Mouse (Mus musculus) spleen, adult 12 weeks (tissue): ENCODE measurements around the gene Tfpi.
"Not testable (repeated sequence)": the region's sequence is repeated elsewhere in the genome, so short reads cannot be mapped to it uniquely, and the experiment has no call there.

Experiments used
- DNase-seq: peaks from one replicate; pipeline ENCODE4 v3.0.0; 2022; ENCODE audit warnings: low spot score

The Tfpi gene

DNA sequence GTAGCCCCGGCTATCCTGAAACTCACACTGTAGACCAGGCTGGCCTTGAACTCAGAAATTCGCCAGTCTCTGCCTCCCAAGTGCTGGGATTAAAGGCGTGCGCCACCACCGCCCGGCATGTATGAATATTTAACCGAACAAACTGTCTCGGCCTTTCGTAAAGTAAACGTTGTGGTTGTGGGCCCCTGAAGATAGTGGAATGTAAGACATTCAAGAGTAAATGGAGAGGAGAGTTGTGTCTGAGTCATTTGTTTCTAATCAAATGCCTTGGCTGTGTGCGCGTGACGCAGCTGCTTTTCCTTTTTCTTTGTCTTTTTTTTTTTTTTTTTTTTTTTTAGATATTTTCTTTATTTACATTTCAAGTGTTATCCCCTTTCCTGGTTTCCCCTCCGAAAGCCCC is 88.0 kb downstream of the Tfpi start:
- not testable (repeated sequence) for DNase-seq

DNA sequence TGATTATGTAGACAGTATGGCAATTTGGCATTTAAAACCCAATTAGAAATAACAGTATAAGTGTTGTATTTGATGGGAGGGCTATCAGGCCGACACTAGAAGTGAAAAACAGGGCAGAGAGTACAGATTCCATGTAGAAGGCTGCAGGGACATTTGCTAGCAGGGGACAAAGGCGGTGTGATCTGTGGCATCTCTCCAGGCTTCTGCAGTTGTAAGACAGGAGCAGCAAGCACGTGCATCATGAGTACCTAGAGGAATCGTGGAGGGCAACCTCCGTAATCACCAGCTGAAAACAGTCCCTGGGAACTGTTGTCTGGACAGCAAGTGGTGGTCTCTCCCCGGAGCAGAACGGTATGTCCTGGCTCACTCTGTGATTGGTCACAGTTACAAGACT is 88.6 kb downstream of the Tfpi start:
- DNase-seq: no peak

DNA sequence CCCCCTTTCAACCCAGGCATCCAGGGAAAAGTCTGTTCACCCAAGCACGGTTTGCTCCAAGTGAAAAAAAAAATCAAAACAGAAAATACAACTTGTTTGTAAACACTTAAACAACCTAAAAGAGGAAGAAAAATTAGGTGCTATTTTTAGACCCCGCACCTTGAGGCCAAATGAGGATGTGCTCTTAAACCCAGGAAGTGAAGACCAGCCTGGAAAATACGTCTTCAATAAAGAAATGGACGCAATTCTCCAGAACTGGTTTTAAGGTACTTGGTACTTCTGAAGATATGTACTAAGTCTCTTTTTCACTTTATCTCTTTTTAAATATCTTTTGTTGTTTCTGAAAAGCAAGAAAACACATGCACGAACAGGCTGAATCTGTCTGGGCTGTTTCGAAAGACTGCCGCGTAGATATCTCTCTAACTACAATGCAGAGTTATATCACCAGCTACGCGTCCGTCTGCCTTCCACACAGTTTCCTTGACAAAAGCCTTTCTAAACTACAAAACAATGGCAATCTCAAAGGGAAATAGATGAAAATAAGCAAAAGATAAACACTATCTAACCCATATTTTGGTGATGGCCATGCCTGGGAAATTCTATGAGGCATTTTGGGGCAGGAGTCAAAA is 89.1 kb downstream of the Tfpi start:
- DNase-seq: no peak

DNA sequence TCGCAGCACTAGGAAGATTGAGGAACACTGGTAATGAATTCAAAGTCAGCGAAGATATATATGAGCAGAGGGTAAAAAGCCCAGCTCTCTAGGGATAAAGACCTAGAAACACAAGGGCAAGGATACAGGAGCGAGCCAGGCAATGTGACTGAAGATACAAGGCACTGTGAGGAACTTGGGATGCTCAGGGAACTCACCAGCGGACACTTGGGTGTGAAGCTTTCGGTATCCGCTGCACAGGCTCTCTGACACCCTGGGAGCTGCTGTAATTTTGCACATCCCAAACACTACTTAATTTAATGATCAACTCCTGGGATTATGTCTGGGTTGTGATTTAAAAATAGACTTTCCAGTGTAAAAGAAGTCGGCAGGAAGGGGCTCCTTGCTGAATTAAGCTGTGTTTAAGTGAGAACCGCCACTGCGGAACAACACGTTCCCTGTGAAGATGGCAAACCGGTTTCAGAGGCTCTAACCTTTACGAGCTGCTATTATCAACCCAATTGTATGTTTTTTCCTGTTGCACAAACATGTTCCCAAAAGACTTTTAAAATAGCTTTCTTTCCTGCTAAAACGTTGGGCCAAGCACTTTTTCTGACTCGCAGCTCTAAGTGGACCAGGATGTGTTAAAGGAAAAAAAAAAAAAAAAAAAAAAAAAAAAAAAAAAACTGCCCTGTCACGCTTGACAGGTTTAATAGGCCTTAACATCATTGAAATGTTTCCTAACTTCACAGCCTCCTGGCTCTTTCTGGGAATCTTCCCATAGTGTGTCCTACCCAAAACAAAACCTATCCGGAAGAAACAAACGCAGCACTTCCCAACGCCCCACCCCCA is 89.8 kb downstream of the Tfpi start:
- DNase-seq: no peak

DNA sequence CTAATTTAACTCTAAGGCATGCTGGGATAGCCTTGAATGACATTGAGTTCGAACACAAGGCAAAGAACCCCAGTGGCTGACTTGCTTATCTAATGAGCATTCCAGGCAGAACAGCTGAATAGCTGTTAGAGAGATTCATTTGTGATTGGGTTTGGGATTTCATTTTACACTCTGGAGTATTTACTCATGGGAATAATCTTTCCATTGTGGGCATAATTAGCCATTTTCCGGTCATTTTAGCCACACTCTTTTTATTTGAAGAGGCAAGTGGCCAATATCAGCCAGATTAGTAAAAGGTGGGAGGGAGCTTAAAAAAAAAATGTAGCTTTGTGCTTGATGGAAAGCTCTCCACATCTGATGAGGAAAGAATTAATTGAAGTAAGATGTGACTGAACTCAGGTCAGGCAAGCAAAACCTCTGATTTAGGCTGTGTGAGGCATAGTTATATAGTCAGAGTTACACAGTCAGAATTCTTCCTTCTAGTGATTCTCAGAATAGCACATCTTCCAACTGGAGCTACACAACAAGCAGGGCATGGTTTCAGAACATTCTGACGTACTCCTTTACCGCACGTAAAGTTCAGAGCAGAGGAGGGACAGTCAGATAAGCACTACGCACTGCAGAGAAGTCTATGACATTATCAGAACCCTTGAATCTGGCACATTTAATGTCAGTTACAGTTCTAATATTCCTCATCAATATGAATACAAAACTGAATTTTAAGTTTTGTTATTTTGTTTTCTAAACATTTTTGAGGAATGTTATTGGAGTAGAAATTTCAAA is 91.5 kb downstream of the Tfpi start:
- DNase-seq: no peak

DNA sequence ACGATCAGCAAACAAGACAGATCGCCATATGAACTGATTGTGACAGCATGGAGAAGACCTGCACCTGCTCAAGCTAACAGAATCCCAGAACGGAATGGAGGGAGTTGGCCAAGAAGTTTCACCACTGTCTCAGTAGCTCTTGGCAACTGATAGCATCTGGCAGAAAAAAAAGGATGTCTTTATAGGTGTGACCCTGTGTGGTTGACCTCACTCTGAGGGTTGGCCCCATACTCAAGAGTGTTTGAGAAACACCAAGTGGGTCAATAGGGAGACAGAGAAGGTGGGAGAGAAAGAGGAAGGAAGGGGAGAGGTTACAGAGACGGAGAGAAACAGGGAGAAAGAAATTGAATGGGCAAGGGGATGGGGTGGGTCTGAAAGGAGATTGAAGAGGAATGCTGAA is 92.7 kb downstream of the Tfpi start:
- no peak for DNase-seq
